Mouse (Mus musculus) heart, embryonic 15.5 days (tissue): ENCODE measurements around the gene Prune1. TPM values are rescaled to one million over a fixed set of nuclear protein-coding genes. Genes with fewer than 3 reads are reported as not detected.

Source experiments
- ATAC-seq: fragments of 200-750 bp; cut with Nextera tagmentation; replicated peaks from 2 replicates; pipeline ENCODE4 v1.8.0; 2017; ENCODE audit warnings: low read depth, moderate TSS enrichment; ENCODE audit not compliant: insufficient number of reproducible peaks, insufficient read depth, low FRiP score
- H3K27ac ChIP-seq: fragments of 300-500 bp; sonication (generic); 2 replicates; pipeline ENCODE4 v1.5.1; 2015; ENCODE audit warnings: mild to moderate bottlenecking, inconsistent platforms
- H3K27me3 ChIP-seq: fragments of 300-500 bp; sonication (generic); 2 replicates; pipeline ENCODE4 v1.6.1; 2015; ENCODE audit warnings: inconsistent platforms
- H3K36me3 ChIP-seq: fragments of 300-500 bp; sonication (generic); 2 replicates; pipeline ENCODE4 v1.6.1; 2015; ENCODE audit warnings: mild to moderate bottlenecking, inconsistent platforms
- H3K4me1 ChIP-seq: fragments of 300-500 bp; sonication (generic); replicated peaks from 2 replicates; pipeline ENCODE4 v1.6.1; 2015; ENCODE audit warnings: inconsistent platforms
- H3K4me2 ChIP-seq: fragments of 300-500 bp; sonication (generic); 2 replicates; pipeline ENCODE4 v1.6.1; 2015; ENCODE audit warnings: inconsistent platforms, mild to moderate bottlenecking, moderate library complexity
- H3K4me3 ChIP-seq: fragments of 300-500 bp; sonication (generic); 2 replicates; pipeline ENCODE4 v1.5.1; 2015; ENCODE audit warnings: mild to moderate bottlenecking, inconsistent platforms
- H3K9ac ChIP-seq: fragments of 300-500 bp; sonication (generic); 2 replicates; pipeline ENCODE4 v1.6.1; 2015; ENCODE audit warnings: mild to moderate bottlenecking, inconsistent platforms
- H3K9me3 ChIP-seq: fragments of 300-500 bp; sonication (generic); replicated peaks from 2 replicates; pipeline ENCODE4 v1.6.1; 2016; ENCODE audit warnings: inconsistent platforms
- WGBS: fragments of 180-500 bp; shearing (Covaris S2); methylation state at CpG from one replicate; pipeline ENCODE4 v1.1.7; 2015; ENCODE audit warnings: mixed read lengths; 5-methylcytosine and 5-hydroxymethylcytosine counted together
- polyA plus RNA-seq: library from polyadenylated mRNA; unstranded; fragments of >200 nt; fragmentation: Nextera tagmentation; extraction: Ambion mirVana; gene quantifications from 2 replicates; pipeline ENCODE4 v1.2.1, GENCODE M21; 2015

The Prune1 gene
- polyA plus RNA-seq, 1 experiment from 2014 or later = 23.8 TPM

DNA sequence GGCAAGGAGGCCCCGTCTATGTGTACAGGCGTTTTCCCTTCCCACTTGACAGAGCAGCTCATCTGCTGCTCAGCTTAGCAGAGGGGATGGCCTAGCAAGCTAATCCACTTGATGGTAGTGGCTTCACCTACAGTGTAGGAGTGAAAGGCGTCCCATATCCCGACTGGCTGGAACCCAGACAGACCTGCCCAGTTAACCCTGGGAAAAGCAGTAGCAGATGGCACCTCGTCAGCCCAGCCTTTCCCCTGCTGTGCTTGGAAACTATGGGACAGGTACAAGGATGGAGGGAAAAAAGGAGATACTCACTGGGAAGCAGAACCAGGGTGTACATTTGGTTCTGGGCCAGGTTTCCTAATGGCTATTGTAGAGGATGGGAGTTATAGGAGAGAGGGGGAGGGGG is 31.5 kb downstream of the Prune1 start:
- Histone ChIP-seq H3K27me3 (no peaks in the 10 kb centered on the region), H3K4me2 (no peak overlapping the region), H3K4me1 (no peaks in the 10 kb centered on the region), H3K36me3 (peaks cover 28% of the 10 kb centered on the region; the same call in 1 of the 2 replicates), H3K27ac (no peak overlapping the region), H3K4me3 (no peak overlapping the region), H3K9ac (no peak overlapping the region), H3K9me3 (no peaks in the 10 kb centered on the region)
- ATAC-seq = no peak
- 66% methylated on average over 5 of the region's 5 CpGs for WGBS

DNA sequence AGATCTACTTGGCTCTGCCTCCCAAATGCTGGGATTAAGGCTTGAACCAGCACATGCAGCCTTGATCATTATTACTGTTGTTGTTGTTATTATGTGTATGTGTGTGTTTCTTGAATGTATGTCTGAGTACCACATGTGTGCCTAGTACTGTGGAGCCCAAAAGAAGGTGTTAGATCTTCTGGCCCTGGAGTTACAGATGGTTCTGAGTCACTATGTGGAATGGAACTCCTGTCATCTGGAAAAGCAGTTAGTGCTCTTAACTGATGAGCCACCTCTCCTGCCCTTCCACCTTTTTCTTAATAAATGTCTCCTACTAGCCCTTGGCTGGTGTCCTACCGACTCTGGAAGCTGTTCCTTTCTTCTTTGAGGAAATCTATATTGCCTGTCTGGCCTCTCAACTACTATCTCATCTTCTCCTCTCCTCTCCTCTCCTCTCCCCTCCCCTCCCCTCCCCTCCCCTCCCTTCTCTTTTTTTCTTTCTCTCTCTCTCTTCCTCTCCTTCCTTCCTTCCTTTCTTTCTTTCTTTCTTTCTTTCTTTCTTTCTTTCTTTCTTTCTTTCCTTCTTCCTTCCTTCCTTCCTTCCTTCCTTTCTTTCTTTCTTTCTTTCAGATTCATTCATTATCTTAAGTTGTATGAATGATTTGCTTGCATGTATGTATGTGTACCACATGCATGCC is 34.1 kb downstream of the Prune1 start:
- H3K4me3 ChIP-seq = no peak overlapping the region
- H3K27me3 ChIP-seq = no peaks in the 10 kb centered on the region
- no peak for ATAC-seq
- no peaks in the 10 kb centered on the region for H3K4me1 ChIP-seq
- no peak overlapping the region for H3K9ac ChIP-seq
- WGBS = 36% methylated on average over 1 of the region's 1 CpGs
- H3K36me3 ChIP-seq = peaks cover 4% of the 10 kb centered on the region; the same call in 1 of the 2 replicates
- H3K4me2 ChIP-seq = no peak overlapping the region
- H3K9me3 ChIP-seq = no peaks in the 10 kb centered on the region
- H3K27ac ChIP-seq = no peak overlapping the region

GRCm38 (mm10) chr3:95246465-95247231 is 35.2 kb downstream of the Prune1 start:
- Histone ChIP-seq H3K9me3 (no peaks in the 10 kb centered on the region), H3K27me3 (no peaks in the 10 kb centered on the region), H3K27ac (no peak overlapping the region), H3K4me2 (no peak overlapping the region), H3K4me1 (no peaks in the 10 kb centered on the region), H3K4me3 (no peak overlapping the region), H3K36me3 (0 out of 2 replicates have a peak, but pooled peaks cover 3% of the 10 kb centered on the region), H3K9ac (no peak overlapping the region)
- ATAC-seq = 0 out of 2 replicates have a peak, but pooled peaks have one; percentile 22
- WGBS = 69% methylated on average over 5 of the region's 5 CpGs

DNA sequence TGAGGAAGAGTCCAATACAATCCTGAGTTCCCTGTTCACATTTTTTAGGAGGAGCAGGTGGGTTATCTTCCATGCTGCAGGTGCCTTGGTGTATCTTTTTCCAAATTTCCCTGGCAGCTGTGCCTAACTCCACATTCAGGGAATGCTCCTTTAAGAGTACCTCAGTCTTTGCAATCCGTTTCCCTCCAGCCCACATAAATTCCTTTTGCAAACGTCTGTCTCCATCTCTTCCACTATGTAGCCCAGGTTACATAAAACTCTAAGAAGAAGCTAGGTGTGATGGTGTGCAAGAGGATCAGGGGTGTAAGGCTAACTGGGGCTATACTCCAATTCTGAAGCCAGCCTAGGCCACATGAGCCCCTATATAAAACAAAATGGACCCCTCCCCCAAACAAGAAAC is 38.8 kb downstream of the Prune1 start:
- no peak overlapping the region for H3K4me3 ChIP-seq
- no peaks in the 10 kb centered on the region for H3K36me3 ChIP-seq
- 66% methylated on average over 2 of the region's 2 CpGs for WGBS
- H3K4me2 ChIP-seq = no peak overlapping the region
- peaks cover 9% of the 10 kb centered on the region; the same call in 1 of the 2 replicates for H3K4me1 ChIP-seq
- H3K9ac ChIP-seq = no peak overlapping the region
- no peaks in the 10 kb centered on the region for H3K9me3 ChIP-seq
- H3K27ac ChIP-seq = no peak overlapping the region
- H3K27me3 ChIP-seq = no peaks in the 10 kb centered on the region
- no peak for ATAC-seq

DNA sequence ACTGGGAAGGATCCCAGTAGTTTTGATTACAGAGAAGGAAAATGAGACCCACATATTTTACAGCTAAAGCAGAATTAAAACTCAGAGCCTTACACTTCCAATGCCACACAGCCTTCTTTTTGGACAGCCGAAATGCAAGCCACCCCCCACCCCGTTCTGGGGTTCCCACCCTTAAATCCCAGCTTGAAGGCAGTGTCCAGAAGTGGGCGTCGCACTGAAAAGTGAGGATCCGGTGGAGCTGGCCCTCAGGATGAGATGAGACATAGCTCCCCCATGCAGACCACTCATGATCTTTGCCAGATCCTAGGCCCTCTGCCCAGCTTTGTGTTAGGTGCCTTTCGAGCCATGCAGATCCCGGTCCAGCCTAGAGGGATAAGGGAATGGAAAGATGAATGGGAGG is 40.4 kb downstream of the Prune1 start, which contains the start of gene Gm128:
Gene Gm128 (minus strand): TSS at position 101 of the 400 bp plus-strand sequence.
- Histone ChIP-seq H3K4me1 (peaks cover 19% of the 10 kb centered on the region), H3K4me2 (peak within 1 kb of the TSS; percentile 43), H3K27ac (no peak within 1 kb of the TSS), H3K27me3 (no peaks in the 10 kb centered on the region), H3K9me3 (no peaks in the 10 kb centered on the region), H3K36me3 (peaks cover under 1% of the 10 kb centered on the region; the same call in 1 of the 2 replicates), H3K4me3 (peak within 1 kb of the TSS; percentile 18; the same call in 1 of the 2 replicates), H3K9ac (peak within 1 kb of the TSS; percentile 43)
- ATAC-seq = no peak
- 71% methylated on average over 7 of the region's 7 CpGs for WGBS

DNA sequence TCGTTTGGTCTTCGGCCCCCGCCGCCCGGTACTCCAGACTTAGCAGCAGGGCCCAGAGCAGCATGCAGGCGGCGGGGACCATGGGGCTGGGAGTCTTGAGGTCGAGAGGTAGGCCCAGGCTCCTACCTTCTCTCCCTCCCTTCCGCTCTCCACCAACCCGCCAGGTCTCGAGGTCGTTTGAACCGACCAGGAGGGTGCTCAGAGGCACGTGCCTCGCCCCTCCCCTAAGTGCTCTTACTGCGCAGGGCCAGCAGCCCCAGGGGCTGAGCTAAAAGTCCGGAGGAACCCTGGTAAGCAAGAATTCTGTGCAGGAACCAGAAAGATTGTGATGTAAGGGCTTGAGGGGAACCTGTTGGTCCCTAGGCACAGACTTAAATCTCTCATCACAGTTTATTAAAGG is 41.0 kb downstream of the Prune1 start:
- Histone ChIP-seq H3K4me2 (peak overlapping the region; percentile 43), H3K27ac (no peak overlapping the region), H3K9ac (peak overlapping the region; percentile 43), H3K36me3 (peaks cover 6% of the 10 kb centered on the region; the same call in 1 of the 2 replicates), H3K4me3 (peak overlapping the region; percentile 18; the same call in 1 of the 2 replicates), H3K4me1 (peaks cover 19% of the 10 kb centered on the region), H3K27me3 (no peaks in the 10 kb centered on the region), H3K9me3 (no peaks in the 10 kb centered on the region)
- no peak for ATAC-seq
- WGBS = 29% methylated on average over 17 of the region's 17 CpGs

- WGBS = 86% methylated on average over 12 of the region's 12 CpGs
- no peaks in the 10 kb centered on the region for H3K27me3 ChIP-seq
- H3K9ac ChIP-seq = no peak overlapping the region
- H3K27ac ChIP-seq = no peak overlapping the region
- peaks cover 15% of the 10 kb centered on the region for H3K36me3 ChIP-seq
- H3K4me3 ChIP-seq = no peak overlapping the region
- no peak overlapping the region for H3K4me2 ChIP-seq
- H3K4me1 ChIP-seq = peaks cover 19% of the 10 kb centered on the region
- no peak for ATAC-seq
- no peaks in the 10 kb centered on the region for H3K9me3 ChIP-seq
Observed at GRCm38 (mm10) chr3:95239971-95240370, 41.9 kb downstream of the Prune1 start.

DNA sequence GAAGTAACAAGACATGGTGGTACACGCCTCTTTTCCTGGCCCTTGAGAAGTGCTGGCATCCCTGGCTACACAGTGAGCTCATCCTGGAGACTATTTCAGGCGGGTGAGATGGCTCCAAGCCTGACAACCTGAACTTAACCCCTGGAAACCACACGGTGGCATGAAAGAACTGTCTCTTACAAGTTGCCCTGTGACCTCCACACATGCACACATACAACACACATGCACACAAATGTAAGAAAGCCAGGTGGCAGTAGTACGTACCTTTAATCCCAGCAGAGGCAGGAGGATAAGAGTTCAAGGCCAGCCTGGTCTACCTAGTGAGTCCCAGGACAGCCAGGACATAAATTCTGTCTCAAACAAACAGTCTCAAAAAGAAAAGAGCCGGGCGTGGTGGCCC is 42.9 kb downstream of the Prune1 start:
- ATAC-seq = no peak
- H3K9me3 ChIP-seq = no peaks in the 10 kb centered on the region
- no peak overlapping the region for H3K4me2 ChIP-seq
- H3K36me3 ChIP-seq = peaks cover 25% of the 10 kb centered on the region
- no peaks in the 10 kb centered on the region for H3K27me3 ChIP-seq
- peaks cover 19% of the 10 kb centered on the region for H3K4me1 ChIP-seq
- WGBS = 77% methylated on average over 6 of the region's 6 CpGs
- no peak overlapping the region for H3K4me3 ChIP-seq
- H3K9ac ChIP-seq = no peak overlapping the region
- H3K27ac ChIP-seq = no peak overlapping the region

DNA sequence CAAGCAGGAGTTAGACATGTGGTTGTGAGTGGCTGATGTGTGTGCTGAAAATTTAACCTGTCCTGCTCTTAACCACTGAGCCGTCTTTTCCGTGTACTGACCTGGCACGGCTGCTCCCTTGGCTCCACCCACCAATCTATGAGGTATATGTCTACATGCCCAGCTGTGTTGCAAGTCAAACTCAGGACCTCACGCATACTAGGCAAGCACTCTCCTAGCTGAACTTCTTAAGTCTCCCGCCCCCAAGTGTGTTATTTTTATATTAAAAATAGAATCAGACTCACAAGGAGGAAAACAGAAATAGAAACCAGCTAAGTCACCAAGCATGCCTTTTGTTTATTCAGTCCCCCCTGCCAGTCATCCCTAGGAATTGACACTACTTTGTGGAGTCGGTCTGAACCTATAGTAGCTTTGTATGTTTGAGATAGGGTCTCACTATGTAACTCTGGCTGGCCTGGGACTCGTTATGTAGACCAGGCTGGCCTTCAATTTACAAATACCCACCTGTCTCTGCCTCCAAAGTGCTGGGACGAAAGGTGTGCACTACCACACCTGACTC is 44.3 kb downstream of the Prune1 start:
- Histone ChIP-seq H3K9ac (no peak overlapping the region), H3K27ac (peak overlapping the region; percentile 54; the same call in 1 of the 2 replicates), H3K36me3 (peaks cover 39% of the 10 kb centered on the region), H3K9me3 (no peaks in the 10 kb centered on the region), H3K27me3 (no peaks in the 10 kb centered on the region), H3K4me1 (peaks cover 22% of the 10 kb centered on the region), H3K4me2 (no peak overlapping the region), H3K4me3 (no peak overlapping the region)
- no peak for ATAC-seq
- 57% methylated on average over 8 of the region's 8 CpGs for WGBS

- peaks cover 50% of the 10 kb centered on the region for H3K36me3 ChIP-seq
- WGBS = 83% methylated on average over 23 of the region's 23 CpGs
Observed at GRCm38 (mm10) chr3:95235386-95236301, 46.2 kb downstream of the Prune1 start.

More at GRCm38 (mm10) chr3:95235386-95236301, 46.2 kb downstream of the Prune1 start:
- no peaks in the 10 kb centered on the region for H3K27me3 ChIP-seq
- no peak overlapping the region for H3K27ac ChIP-seq
- H3K4me2 ChIP-seq = no peak overlapping the region
- no peaks in the 10 kb centered on the region for H3K9me3 ChIP-seq
- H3K4me3 ChIP-seq = no peak overlapping the region
- no peak for ATAC-seq
- H3K4me1 ChIP-seq = peaks cover 37% of the 10 kb centered on the region
- H3K9ac ChIP-seq = no peak overlapping the region
